Mouse (Mus musculus) cerebellum, adult 2 months (tissue): ENCODE data around the gene Nipal1.

Experiments used
- CTCF ChIP-seq: fragments of 200-500 bp; IDR thresholded peaks from 2 replicates; pipeline ENCODE4 v1.5.1; 2011; ENCODE audit warnings: low read depth, mild to moderate bottlenecking, control low read depth, low read length, moderate library complexity, borderline replicate concordance; ENCODE audit not compliant: insufficient read depth
- POLR2A ChIP-seq: fragments of 200-500 bp; IDR thresholded peaks from 2 replicates; pipeline ENCODE4 v1.6.1; 2011; ENCODE audit warnings: low read length, control low read depth, borderline replicate concordance; ENCODE audit not compliant: insufficient read depth

- TF ChIP-seq POLR2A (no peak), CTCF (no peak)
These were observed 3.9 kb upstream of the Nipal1 start for GRCm38 (mm10) chr5:72643655-72644054.
